Mouse (Mus musculus) adrenal gland, adult 2 months (tissue): Measurements from ENCODE around the gene Mgat4a. TPM values are rescaled to one million over a fixed set of nuclear protein-coding genes. Genes with fewer than 3 reads are reported as not detected.
"Not testable (repeated sequence)": the region's sequence is repeated elsewhere in the genome, so short reads cannot be mapped to it uniquely, and the experiment has no call there.

ENCODE experiments used
- DNase-seq: peaks from one replicate; pipeline ENCODE4 v3.0.0; 2021
- polyA plus RNA-seq: library from polyadenylated mRNA; depleted of rRNA; stranded (reverse); fragments of >200 nt; gene quantifications from 2 replicates; pipeline ENCODE4 v1.2.3, GENCODE M21; 2012
- total RNA-seq, 2 experiments: library from RNA; stranded (reverse); gene quantifications; 2 replicates each; pipeline ENCODE4 v1.2.3; 2021

Mgat4a gene
- total and polyA plus RNA-seq, 3 experiments, result 1.4 to 9.0 (median 5.5) TPM

DNA sequence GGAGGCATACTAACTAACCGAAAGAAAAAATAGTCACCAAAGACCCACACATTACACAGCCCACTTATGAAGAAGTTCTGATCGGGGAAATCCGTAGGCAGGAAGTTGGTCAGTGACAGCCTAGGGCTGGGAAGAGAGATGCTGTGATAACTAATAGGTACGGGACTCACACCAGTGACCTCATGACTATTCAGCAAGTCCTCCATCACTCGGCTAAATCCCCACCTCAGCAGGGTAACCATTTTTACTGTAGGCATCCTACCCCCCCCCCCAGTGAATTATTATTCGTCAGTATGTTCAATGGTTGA lies 8.3 kb downstream of the Mgat4a start:
- no peak for DNase-seq

DNA sequence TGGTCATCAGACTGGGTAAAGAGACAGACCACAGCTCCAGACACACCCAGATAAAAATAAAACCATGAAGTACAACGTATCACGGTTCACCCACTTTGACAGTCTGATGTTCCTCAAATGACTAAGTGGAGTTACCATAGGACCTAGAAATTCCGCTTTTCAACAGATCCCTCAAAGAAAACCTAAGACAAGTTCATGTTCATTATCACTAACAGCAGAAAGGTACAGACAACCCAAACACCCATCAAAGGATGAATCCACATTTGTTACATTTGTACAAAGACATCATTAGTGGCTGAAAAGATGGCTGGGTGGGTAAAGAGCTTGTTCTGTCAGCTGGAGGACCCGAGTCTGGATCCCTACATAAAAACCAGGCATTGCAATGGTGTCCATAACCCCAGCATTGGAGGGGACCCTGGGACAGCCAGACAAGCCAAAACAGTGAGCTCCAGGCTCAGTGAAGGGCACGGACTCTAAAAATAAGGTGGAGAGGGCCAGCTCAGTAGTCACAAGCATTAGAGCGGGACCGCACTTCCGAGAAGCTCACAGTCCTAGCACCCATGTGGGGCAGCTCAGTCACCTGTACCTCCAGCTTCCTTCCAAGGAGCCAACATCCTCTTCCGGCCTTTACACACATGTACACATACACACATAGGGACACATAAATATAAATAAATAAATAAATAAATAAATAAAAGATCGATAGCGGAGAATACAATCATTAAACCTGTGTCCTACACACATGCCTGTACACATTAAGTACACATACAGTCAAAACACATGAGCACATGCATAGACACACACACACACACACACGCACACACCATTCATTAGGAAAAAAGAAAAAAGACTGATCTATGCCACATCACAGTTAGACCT lies 8.9 kb downstream of the Mgat4a start:
- DNase-seq, result no peak

DNA sequence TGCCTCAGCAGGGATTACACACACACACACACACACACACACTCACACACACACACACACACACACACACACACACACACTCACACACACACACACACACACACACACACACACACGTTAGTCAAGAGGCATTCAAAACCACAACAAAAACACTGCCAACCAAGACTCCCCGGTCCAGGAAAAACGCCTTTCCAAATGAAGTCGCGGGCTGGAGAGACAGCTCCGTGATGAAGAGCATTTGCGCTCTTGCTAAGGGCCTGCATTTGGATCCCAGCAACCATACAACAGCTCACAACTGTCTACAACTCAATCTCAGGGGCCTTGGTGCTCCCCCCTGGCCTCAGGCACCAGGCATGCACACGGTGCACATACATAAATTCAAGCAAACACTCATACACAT lies 10.8 kb downstream of the Mgat4a start:
- DNase-seq, result no peak

DNA sequence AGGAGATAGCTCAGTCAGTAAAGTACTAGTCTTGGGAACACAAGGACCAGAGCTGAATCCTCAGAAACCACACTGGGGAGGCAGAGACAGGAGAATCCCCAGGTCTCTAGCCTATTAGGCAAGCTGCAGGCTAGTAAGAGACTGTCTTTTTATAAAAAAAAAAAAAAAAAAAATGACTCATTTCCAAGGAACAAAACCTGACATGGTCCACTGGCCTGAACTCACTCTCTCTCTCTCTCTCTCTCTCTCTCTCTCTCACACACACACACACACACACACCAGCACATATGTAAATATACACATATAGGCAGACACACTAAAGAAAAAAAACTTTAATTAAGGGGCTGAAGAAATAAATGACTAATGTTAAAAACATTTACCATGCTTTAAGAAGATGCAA lies 14.6 kb downstream of the Mgat4a start:
- DNase-seq, result no peak

DNA sequence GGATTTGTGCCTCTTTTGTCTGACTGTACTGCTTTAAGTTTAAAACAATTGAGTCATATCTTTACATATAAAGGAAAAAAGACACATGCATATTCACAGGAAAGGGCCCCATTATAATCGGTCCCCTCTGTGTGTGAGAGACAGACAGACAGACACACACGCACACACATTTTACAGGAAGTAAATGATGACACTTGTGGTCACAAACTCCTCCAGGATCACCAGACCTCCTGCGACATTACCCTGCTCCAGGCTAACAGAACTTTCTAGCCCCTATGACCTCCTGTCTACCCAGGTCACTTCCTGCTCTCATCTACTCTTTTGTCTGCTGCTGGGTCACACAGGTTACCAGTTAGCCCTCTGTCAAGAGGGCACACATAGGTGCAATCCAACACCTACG lies 16.1 kb downstream of the Mgat4a start:
- DNase-seq, result no peak

DNA sequence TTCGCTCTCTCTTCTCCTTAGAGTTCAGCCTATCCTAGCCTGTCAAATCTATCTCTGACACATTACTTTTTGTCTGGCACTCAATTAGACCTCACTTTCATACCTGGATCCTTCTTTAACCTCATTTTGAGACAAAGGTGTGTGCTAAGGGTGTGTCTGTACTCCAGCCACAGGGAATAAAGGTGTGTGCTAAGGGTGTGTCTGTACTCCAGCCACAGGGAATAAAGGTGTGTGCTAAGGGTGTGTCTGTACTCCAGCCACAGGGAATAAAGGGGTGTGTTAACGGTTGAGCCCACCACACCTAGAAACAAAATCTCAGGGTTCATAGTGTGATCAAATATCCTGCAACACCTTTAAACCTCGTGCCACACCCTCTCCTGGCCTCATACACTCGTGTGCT lies 16.7 kb downstream of the Mgat4a start:
- not testable (repeated sequence) for DNase-seq

DNA sequence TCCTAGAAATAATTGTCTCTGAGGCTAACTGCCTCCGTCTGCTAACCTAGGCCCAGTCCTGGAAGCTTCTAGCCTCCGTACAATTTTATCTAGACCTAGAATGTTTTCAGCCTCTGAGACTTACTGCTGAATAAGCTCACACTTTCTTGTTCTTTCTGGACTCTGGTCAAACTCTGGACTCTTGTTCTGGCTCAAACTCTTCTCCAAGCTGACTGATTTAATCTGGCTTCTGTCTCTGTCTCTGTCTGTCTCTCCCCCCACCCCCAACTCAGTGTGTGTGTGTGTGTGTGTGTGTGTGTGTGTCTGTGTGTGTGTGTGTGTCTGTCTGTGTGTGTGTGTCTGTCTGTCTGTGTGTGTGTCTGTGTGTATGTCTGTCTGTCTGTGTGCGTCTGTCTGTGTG lies 17.3 kb downstream of the Mgat4a start:
- DNase-seq, result not testable (repeated sequence)

DNA sequence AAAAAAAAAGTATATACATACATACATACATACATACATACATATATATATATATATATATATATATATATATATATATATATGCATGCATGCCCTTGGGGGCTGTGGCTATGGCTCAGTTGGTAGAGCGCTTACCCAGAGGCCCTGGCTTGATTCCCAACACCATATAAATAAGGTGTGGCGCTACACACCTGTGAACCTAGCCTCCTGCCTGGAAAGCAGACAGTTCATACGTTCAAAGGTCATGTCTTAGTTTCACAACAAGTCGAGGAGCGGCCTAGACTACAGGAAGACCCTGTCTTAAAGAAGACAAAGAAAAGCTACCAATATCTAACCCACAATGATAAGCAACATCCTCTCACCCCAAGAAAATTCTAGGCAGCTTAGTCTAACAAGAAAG lies 18.7 kb downstream of the Mgat4a start:
- no peak for DNase-seq

DNA sequence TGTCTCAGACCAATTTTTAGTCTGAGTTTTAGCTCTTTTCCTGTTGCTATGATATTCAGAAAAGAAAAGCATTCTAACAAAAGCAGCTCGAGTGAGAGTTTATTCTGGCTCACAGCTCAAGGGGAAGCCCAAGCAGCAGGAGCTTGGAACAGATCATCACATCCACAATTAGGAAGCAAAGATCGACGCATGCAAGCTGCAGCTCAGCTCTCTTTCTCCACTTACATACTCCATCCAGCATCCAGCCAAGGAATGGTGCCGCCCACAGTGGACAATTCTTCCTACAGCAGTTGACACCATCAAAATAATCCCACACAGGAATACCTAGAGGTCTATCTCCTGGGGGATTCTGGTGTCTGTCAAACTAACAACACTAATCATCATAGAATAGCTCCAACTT lies 22.0 kb downstream of the Mgat4a start:
- no peak for DNase-seq

DNA sequence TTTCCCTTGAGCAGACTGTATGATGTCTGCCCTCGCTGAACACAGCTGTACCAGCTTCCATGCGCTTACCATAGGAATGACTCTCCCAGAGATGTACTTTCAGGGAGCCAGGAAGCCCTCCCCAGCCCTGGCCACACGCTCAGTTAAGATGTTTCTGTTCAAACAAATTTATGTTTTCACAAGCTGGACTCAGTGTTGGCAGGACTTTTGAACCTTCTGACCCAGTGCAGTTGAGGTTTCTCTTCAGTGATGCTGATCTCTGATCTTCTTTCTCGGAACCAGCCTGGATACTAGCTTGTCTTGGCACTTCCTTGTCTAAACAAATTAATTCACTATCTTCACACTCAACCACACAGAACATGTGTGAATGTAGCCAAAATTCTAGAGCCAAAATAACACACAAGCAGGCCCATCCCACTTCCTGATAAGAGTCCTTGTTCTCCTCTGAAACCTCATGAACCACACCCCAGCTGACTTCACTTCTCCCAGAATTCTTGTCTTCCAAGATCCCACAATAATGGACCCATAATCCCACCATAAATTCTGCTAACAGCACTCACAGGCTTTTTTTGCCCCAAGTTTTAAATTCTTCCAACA lies 22.6 kb downstream of the Mgat4a start:
- no peak for DNase-seq

DNA sequence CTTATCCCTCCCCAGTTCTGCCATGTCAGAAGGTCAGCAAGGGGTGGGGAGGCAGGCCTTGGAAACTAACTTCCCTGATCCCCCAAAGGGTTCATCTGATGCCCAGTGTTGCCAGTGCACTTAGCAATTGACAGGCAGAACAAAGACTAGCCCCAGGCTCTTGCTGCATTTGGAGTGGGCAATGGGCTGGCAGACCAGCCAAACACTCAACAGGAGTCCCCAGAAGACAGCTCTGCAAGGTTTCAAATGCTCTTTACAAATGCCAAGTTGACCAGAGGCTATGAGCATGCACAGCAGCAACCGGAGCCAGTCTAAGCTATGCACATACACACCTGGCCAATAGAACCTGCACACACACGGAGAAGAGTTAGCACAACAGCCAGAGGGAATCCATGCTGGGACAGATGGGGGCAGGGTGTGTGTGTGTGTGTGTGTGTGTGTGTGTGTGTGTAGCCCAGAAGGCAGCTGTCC lies 27.8 kb downstream of the Mgat4a start:
- no peak for DNase-seq

DNA sequence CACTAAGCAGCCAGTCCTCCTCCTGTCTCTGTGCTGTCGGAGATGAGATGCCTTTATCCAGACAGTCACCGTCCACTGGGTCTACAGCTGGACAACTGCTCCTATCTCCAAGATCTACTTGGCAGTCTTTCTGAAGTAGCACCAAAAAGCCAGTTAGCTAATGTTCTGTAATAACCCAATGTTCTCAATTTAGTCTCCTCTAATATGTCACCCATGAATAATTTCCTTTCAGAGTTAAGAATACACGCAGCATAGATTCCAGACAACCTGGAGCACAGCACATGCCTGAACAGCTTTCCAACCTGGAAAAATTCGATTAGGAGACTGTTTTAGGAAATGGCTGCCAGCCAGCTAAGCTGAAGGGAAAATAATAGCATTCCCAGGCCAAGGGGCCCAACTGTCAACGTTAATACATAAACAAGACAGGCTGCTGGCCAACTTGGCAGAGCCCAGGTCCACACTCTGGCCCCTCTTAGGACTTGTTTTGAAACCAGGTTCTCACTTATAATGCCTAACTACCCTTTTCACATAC lies 28.6 kb downstream of the Mgat4a start:
- peak; percentile 15 for DNase-seq

DNA sequence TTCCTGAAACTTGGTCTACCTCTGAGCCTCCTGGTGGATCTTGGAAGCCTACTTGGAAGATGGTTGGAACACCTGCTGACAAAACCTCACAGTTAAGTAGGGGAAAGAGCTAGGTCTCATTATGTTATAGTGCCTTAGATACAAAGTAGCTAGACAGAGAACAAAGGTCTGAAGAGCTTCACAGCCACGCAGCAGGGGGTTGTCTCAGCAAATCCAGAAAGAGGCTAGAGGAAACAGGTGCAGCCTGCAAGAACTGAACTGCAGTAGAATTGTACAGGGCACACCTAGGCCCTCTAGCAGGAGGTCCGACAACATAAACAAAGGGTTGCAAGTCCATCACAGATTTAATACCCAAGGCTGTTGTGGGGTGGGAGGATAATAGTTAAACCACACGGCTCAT lies 30.6 kb downstream of the Mgat4a start:
- no peak for DNase-seq

DNA sequence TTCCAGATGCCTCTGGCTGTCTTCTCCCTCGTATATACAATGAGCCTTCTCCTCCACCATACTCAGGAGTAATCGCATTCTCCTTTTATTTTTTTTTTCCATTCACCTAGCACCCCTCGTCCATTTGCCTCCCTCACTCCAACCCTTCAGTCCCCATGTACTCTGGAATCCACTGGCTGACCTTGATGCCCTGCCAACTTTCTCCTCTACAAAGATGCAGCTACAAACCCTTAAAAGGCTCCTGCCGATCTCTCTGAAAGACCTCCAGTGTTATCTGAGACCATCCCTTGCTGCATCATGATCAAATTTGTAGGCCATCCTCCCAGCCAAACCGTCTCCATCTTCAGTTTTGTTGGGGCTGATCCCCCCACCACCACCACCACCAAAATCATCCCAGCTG lies 31.4 kb downstream of the Mgat4a start:
- peak; percentile 49 for DNase-seq

DNA sequence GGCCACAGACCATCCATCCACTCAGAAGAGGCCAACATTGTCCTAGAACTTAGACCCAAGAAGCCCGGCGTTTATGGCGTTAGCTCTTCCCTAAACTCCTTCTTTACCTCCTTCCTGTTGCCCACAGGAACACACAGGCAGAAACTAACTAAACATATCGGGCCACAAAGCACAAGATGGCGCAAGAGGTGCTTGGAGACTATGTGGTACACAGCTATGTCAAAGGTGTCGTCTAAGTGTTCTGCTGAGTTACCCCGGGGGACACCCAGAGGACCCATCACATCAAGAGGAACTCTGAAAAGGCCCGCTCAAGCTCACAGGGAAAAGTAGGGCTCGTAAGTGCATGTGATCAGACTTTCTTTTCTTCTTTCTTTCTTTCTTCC lies 35.5 kb downstream of the Mgat4a start:
- DNase-seq, result no peak

DNA sequence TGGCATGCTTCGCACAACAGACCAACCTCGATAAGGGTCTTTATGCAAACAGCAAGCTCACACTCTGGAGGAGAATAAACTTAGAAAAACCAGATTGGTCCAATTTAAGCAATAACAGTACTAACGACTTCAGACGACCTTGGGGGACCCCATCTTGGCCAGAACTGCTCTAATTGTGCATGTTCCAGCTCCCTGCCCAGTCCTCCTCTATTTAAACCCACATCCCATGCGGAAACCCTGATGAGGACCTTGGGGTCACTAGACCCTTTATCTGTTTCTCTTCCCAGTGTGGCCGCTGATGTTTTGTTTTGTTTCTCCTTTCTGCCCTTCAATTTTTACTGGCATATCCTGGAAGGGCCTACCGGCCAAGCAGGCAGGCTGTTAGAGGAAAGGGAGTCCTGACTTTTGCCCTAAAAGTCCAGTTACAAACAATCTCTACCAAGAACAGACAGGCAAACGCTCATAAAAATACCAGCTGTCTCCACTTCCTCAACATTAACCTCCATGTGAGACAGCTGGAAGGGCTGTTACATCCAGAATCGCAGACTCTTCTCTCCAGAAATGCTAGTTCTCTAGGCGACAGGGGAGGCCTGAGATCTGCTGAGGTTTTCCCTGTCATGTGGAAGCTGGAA lies 36.0 kb downstream of the Mgat4a start:
- no peak for DNase-seq

DNA sequence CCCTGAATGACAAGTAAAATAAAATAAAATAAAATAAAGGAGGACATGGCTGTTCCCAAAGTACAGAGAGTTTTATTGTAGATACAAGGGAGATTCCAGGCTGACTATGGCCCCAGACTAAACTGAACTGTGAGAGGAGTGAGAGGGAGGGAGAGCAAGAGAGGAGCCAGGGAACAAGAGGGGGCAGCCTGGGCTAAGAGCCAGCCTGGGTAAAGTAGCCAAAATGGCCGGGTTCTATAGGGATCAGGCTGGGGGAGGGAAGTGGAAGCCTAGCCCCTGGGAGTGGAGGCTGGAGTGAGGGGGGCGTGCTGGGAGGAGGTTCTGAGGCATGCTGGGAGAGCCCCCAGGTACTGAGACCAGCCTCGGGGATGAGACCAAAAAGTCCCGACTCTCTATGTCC lies 37.2 kb downstream of the Mgat4a start:
- DNase-seq, result no peak

DNA sequence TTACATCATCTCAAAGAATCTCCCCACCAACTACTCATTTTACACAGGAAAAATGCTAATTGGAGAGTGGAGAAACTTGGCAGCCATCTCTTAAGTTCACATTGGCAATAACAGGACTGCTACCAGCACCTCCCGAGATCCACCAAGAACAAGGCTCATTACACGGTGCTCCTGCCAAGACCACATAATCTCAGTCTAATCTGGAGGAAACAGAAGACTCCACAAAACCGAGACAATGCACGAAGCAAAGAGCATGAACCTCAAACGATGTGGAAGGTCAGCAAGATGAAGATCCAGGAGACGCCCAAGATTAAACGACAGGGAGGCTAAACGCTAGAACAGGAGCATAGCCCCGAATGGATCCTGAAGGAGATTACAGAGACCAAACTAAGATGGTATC lies 38.5 kb downstream of the Mgat4a start:
- no peak for DNase-seq

DNA sequence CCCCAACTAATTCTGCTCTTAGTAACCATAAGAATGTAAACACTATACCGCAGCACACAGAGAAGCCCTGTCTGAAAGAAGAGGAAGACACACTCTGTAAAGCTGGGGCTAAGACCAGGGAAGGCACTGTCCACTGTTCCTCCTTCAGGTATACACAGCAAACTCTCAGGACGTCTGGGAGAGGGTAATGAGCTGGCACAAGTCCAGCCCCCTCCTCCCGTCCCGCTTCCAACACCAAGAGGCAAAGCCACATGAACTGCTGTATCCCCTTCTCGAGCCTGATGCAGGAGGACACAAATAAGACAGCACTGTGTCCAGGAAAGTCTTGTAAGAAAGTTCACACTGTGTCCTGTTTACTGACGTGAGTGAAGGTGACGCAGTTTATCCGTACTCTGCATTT lies 40.1 kb downstream of the Mgat4a start:
- DNase-seq, result no peak

DNA sequence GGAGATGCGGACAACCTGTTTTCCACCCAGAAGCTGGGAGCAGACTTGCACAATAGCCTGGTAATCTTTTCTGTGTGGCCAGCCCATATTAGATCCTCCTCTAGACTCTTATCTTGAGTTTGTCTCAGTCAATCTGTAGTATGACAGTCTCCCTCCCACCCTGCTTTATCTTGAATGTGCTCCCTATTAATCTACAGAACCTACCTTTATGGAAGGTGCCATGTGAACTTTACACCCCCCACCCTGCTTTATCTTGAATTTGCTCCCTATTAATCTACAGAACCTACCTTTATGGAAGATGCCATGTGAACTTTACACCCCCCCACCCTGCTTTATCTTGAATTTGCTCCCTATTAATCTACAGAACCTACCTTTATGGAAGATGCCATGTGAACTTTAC lies 41.4 kb downstream of the Mgat4a start:
- DNase-seq, result not testable (repeated sequence)

DNA sequence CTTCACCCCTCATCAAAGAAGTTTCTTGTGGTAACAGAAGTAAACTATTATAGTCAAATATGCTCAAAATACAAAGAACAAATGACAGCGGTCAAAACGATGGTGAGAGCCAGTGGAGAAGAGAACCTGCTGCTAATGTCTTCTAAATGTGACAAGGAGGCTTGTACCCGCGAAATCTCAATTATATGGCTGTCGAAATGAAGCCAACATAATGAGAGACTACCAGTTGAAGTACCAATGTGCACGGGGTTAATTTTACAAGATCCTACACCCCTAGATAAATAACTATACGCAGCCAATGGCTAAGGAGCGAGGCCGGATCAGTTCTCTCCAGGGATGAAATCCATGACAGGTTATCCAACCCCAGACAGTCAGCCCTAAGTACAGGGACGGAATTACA lies 41.9 kb downstream of the Mgat4a start:
- no peak for DNase-seq

DNA sequence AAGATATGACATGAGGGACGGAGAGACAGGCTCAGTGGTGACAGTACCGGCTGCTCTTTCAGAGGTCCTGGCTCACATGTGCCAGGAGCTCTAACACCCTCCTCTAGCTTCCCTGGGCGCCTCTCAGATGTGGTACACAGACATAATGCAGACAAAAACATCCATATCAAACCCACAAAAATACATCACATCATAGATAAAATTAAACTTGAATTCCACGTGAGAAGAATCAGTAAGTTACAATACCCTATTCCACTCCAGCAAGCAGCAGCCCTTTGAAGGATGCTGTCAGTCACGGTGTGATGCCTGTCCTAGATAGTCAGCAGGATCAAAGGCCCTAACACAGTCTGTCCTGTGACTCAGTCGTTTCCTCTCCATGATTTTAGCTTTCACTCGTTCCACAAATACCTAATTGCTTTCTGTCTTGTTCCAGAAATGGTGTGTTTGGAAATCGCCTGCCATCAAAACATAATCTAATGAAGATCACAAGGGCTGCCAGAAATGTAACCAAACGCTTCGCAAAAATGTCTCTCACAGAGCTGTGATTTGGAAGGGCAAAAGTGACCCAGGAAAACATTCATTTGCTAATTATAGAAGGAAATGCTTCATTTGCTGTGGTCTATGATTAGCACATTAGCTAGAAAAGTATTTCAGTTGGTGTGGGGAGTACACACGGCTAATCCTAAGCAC lies 44.1 kb downstream of the Mgat4a start:
- no peak for DNase-seq
